Mouse (Mus musculus): Measurements from ENCODE around the gene Col6a3. TPM values are rescaled to one million over a fixed set of nuclear protein-coding genes. Genes with fewer than 3 reads are reported as not detected.

Gene Col6a3
- polyA plus RNA-seq, 1 experiment, result 19.2 TPM

GRCm38 (mm10) chr1:90855880-90856279 lies 12.1 kb upstream of the Col6a3 start:
- Histone ChIP-seq H3K27me3 (ENCODE audit: control insufficient read depth, insufficient read depth, low read length) (0 out of 2 replicates have a peak, but pooled peaks cover 2% of the 10 kb centered on the region), H3K4me1 (ENCODE audit: control insufficient read depth, insufficient read depth, insufficient read length, low read length) (no peaks in the 10 kb centered on the region), H3K4me3 (ENCODE audit: low read depth, low read length) (no peak overlapping the region), H3K27ac (ENCODE audit: insufficient read depth, low read depth, low read length) (no peak overlapping the region), H3K36me3 (ENCODE audit: control insufficient read depth, insufficient read depth, low read length) (no peaks in the 10 kb centered on the region)
- WGBS, result 73% methylated on average over 5 of the region's 5 CpGs
- TF ChIP-seq CTCF (IDR thresholded peaks at IDR 0.05; ENCODE audit: extremely low read depth, insufficient read length, insufficient replicate concordance, low read depth, low read length), result no peak
- no peak for TF ChIP-seq POLR2A (IDR thresholded peaks at IDR 0.05; ENCODE audit: low read depth, low read length)

- 31% methylated on average over 8 of the region's 8 CpGs for WGBS
- Histone ChIP-seq H3K27ac (ENCODE audit: insufficient read depth, low read depth, low read length) (no peak overlapping the region), H3K4me3 (ENCODE audit: low read depth, low read length) (no peak overlapping the region), H3K36me3 (ENCODE audit: control insufficient read depth, insufficient read depth, low read length) (no peaks in the 10 kb centered on the region), H3K4me1 (ENCODE audit: control insufficient read depth, insufficient read depth, insufficient read length, low read length) (no peaks in the 10 kb centered on the region), H3K27me3 (ENCODE audit: control insufficient read depth, insufficient read depth, low read length) (no peaks in the 10 kb centered on the region)
- TF ChIP-seq CTCF (IDR thresholded peaks at IDR 0.05; ENCODE audit: extremely low read depth, insufficient read length, insufficient replicate concordance, low read depth, low read length), result peak; percentile 30; the same call in 1 of the 2 replicates
- no peak for TF ChIP-seq POLR2A (IDR thresholded peaks at IDR 0.05; ENCODE audit: low read depth, low read length)
Observed at GRCm38 (mm10) chr1:90849836-90850235, 6.1 kb upstream of the Col6a3 start.

GRCm38 (mm10) chr1:90845206-90845605 lies 1.4 kb upstream of the Col6a3 start:
- no peaks in the 10 kb centered on the region for H3K36me3 ChIP-seq (ENCODE audit: control insufficient read depth, insufficient read depth, low read length)
- 52% methylated on average over 10 of the region's 10 CpGs for WGBS
- no peak overlapping the region for H3K27ac ChIP-seq (ENCODE audit: insufficient read depth, low read depth, low read length)
- no peaks in the 10 kb centered on the region for H3K27me3 ChIP-seq (ENCODE audit: control insufficient read depth, insufficient read depth, low read length)
- TF ChIP-seq POLR2A (IDR thresholded peaks at IDR 0.05; ENCODE audit: low read depth, low read length) (no peak), CTCF (IDR thresholded peaks at IDR 0.05; ENCODE audit: extremely low read depth, insufficient read length, insufficient replicate concordance, low read depth, low read length) (no peak)
- no peak overlapping the region for H3K4me3 ChIP-seq (ENCODE audit: low read depth, low read length)
- no peaks in the 10 kb centered on the region for H3K4me1 ChIP-seq (ENCODE audit: control insufficient read depth, insufficient read depth, insufficient read length, low read length)

- Histone ChIP-seq H3K36me3 (ENCODE audit: control insufficient read depth, insufficient read depth, low read length) (no peaks in the 10 kb centered on the region), H3K4me1 (ENCODE audit: control insufficient read depth, insufficient read depth, insufficient read length, low read length) (no peaks in the 10 kb centered on the region), H3K4me3 (ENCODE audit: low read depth, low read length) (peak overlapping the region; percentile 51), H3K27me3 (ENCODE audit: control insufficient read depth, insufficient read depth, low read length) (no peaks in the 10 kb centered on the region), H3K27ac (ENCODE audit: insufficient read depth, low read depth, low read length) (peak overlapping the region; percentile 62)
- TF ChIP-seq CTCF (IDR thresholded peaks at IDR 0.05; ENCODE audit: extremely low read depth, insufficient read length, insufficient replicate concordance, low read depth, low read length), result no peak
- no peak for TF ChIP-seq POLR2A (IDR thresholded peaks at IDR 0.05; ENCODE audit: low read depth, low read length)
- 61% methylated on average over 9 of the region's 9 CpGs for WGBS
Observed at GRCm38 (mm10) chr1:90842789-90843587, 783 bp downstream of the Col6a3 start.

GRCm38 (mm10) chr1:90840250-90840649 lies 3.5 kb downstream of the Col6a3 start:
- Histone ChIP-seq H3K4me3 (ENCODE audit: low read depth, low read length) (no peak overlapping the region), H3K36me3 (ENCODE audit: control insufficient read depth, insufficient read depth, low read length) (no peaks in the 10 kb centered on the region), H3K27me3 (ENCODE audit: control insufficient read depth, insufficient read depth, low read length) (no peaks in the 10 kb centered on the region), H3K27ac (ENCODE audit: insufficient read depth, low read depth, low read length) (peak overlapping the region; percentile 34; the same call in 1 of the 2 replicates), H3K4me1 (ENCODE audit: control insufficient read depth, insufficient read depth, insufficient read length, low read length) (no peaks in the 10 kb centered on the region)
- TF ChIP-seq POLR2A (IDR thresholded peaks at IDR 0.05; ENCODE audit: low read depth, low read length) (no peak), CTCF (IDR thresholded peaks at IDR 0.05; ENCODE audit: extremely low read depth, insufficient read length, insufficient replicate concordance, low read depth, low read length) (peak; percentile 42; the same call in 1 of the 2 replicates)
- WGBS, result 7% methylated on average over 4 of the region's 4 CpGs

- Histone ChIP-seq H3K27me3 (ENCODE audit: control insufficient read depth, insufficient read depth, low read length) (no peaks in the 10 kb centered on the region), H3K36me3 (ENCODE audit: control insufficient read depth, insufficient read depth, low read length) (no peaks in the 10 kb centered on the region), H3K4me1 (ENCODE audit: control insufficient read depth, insufficient read depth, insufficient read length, low read length) (no peaks in the 10 kb centered on the region), H3K4me3 (ENCODE audit: low read depth, low read length) (no peak overlapping the region), H3K27ac (ENCODE audit: insufficient read depth, low read depth, low read length) (peak overlapping the region; percentile 76)
- TF ChIP-seq POLR2A (IDR thresholded peaks at IDR 0.05; ENCODE audit: low read depth, low read length), result no peak
- no peak for TF ChIP-seq CTCF (IDR thresholded peaks at IDR 0.05; ENCODE audit: extremely low read depth, insufficient read length, insufficient replicate concordance, low read depth, low read length)
- WGBS, result 62% methylated on average over 4 of the region's 4 CpGs
Observed at GRCm38 (mm10) chr1:90838657-90839056, 5.1 kb downstream of the Col6a3 start.

- TF ChIP-seq POLR2A (IDR thresholded peaks at IDR 0.05; ENCODE audit: low read depth, low read length), result no peak
- no peak for TF ChIP-seq CTCF (IDR thresholded peaks at IDR 0.05; ENCODE audit: extremely low read depth, insufficient read length, insufficient replicate concordance, low read depth, low read length)
- Histone ChIP-seq H3K4me3 (ENCODE audit: low read depth, low read length) (peak overlapping the region; percentile 21; the same call in 1 of the 2 replicates), H3K27me3 (ENCODE audit: control insufficient read depth, insufficient read depth, low read length) (no peaks in the 10 kb centered on the region), H3K27ac (ENCODE audit: insufficient read depth, low read depth, low read length) (peak overlapping the region; percentile 76), H3K4me1 (ENCODE audit: control insufficient read depth, insufficient read depth, insufficient read length, low read length) (no peaks in the 10 kb centered on the region), H3K36me3 (ENCODE audit: control insufficient read depth, insufficient read depth, low read length) (no peaks in the 10 kb centered on the region)
- 63% methylated on average over 12 of the region's 12 CpGs for WGBS
Observed at GRCm38 (mm10) chr1:90838221-90838620, 5.5 kb downstream of the Col6a3 start.

All from small intestine, adult 2 months (tissue).